In genomic region chr5:99239677-99240076, GRCm38 (mm10) we compare ENCODE assay signal across 27 mouse cellular contexts.
A peak's percentile ranks its signal among the peaks of the same experiment; 100 is the strongest.
DNase-seq lines count a peak whose midpoint lies in the region; ATAC-seq lines count a peak whose summit lies in the region.
"Had no signal": no experiment of that assay in that cellular context is flagged by ENCODE, and none has a peak within 500 bp of the region (broad histone marks: within the 10 kb centered on the region; RNA-seq: fewer than 3 reads in every experiment).

No protein-coding gene starts in this region.

- peaks cover 27% of the 10 kb centered on the region for H3K4me1 ChIP-seq in heart, embryonic 10.5 days
- peaks cover 63% of the 10 kb centered on the region for H3K4me1 ChIP-seq in heart, embryonic 13.5 days
- H3K4me1 ChIP-seq: embryonic facial prominence, embryonic 13.5 days; limb, embryonic 15.5 days had no signal

- intact Hi-C loops in heart, postnatal 25 days (cut with DNase I) = no loop called here
- intact Hi-C loops in heart, postnatal 10 days (cut with DNase I) = loop anchor here (10.0 kb wide), 2 partner anchors 735 to 795 kb away; partner anchors contain the start of genes 4930524J08Rik, Enoph1, Hnrnpd and Hnrnpdl

- peaks cover 87% of the 10 kb centered on the region for H3K36me3 ChIP-seq in heart, embryonic 10.5 days
- H3K36me3 ChIP-seq in heart, embryonic 13.5 days = peaks cover 87% of the 10 kb centered on the region
- H3K36me3 ChIP-seq: limb, embryonic 15.5 days had no signal

- no peak overlapping the region for H3K4me2 ChIP-seq in heart, embryonic 13.5 days
- H3K4me2 ChIP-seq: embryonic facial prominence, embryonic 13.5 days; forebrain, embryonic 15.5 days; limb, embryonic 15.5 days; lung, embryonic 15.5 days had no signal

- H3K27ac ChIP-seq in heart, embryonic 10.5 days = 0 out of 2 replicates have a peak overlapping the region, but pooled peaks have one; percentile 11
- peak overlapping the region; percentile 75 for H3K27ac ChIP-seq in heart, embryonic 13.5 days (replicated peaks)
- H3K27ac ChIP-seq: embryonic facial prominence, embryonic 13.5 days; forebrain, embryonic 10.5 days; forebrain, embryonic 15.5 days; gastrocnemius, adult 2 months; hindbrain, embryonic 10.5 days; kidney, postnatal 0 days; limb, embryonic 10.5 days; limb, embryonic 15.5 days; lung, embryonic 15.5 days had no signal

- no peak for ATAC-seq in heart, embryonic 13.5 days (ENCODE audit: extremely low read depth, insufficient number of reproducible peaks, low FRiP score, low TSS enrichment)
- ATAC-seq: CD4-positive, CD25-positive, alpha-beta regulatory T cell, adult 4 months; forebrain, embryonic 15.5 days; hindbrain, embryonic 16.5 days had no signal

- H3K4me3 ChIP-seq in heart, embryonic 10.5 days = no peak overlapping the region
- H3K4me3 ChIP-seq in heart, embryonic 13.5 days = no peak overlapping the region
- H3K4me3 ChIP-seq: embryonic facial prominence, embryonic 13.5 days; forebrain, embryonic 10.5 days; forebrain, embryonic 15.5 days; gastrocnemius, adult 2 months; hindbrain, embryonic 10.5 days; limb, embryonic 10.5 days; limb, embryonic 15.5 days; lung, embryonic 15.5 days; megakaryocyte, embryonic 14.5 days had no signal

- H3K27me3 ChIP-seq in heart, embryonic 10.5 days (ENCODE audit: insufficient read depth, poor library complexity, severe bottlenecking) = no peaks in the 10 kb centered on the region
- H3K27me3 ChIP-seq in heart, embryonic 13.5 days (replicated peaks) = no peaks in the 10 kb centered on the region
- H3K27me3 ChIP-seq: embryonic facial prominence, embryonic 13.5 days; forebrain, embryonic 15.5 days; limb, embryonic 15.5 days; lung, embryonic 15.5 days; megakaryocyte, embryonic 14.5 days had no signal

- 69% methylated on average over 9 of the region's 9 CpGs for WGBS in heart, embryonic 10.5 days
- 50% methylated on average over 9 of the region's 9 CpGs for WGBS in heart, embryonic 13.5 days

- H3K9ac ChIP-seq in heart, embryonic 13.5 days = 0 out of 2 replicates have a peak overlapping the region, but pooled peaks have one; percentile 42
- H3K9ac ChIP-seq: embryonic facial prominence, embryonic 13.5 days; forebrain, embryonic 15.5 days; limb, embryonic 15.5 days; lung, embryonic 15.5 days had no signal

- H3K9me3 ChIP-seq in heart, embryonic 10.5 days = no peaks in the 10 kb centered on the region
- no peaks in the 10 kb centered on the region for H3K9me3 ChIP-seq in heart, embryonic 13.5 days
- H3K9me3 ChIP-seq: embryonic facial prominence, embryonic 13.5 days; forebrain, embryonic 10.5 days; forebrain, embryonic 15.5 days; hindbrain, embryonic 10.5 days; limb, embryonic 10.5 days; limb, embryonic 15.5 days; lung, embryonic 15.5 days; megakaryocyte, embryonic 14.5 days had no signal

- peak; percentile 21 for DNase-seq in heart, adult 8-10 months (ENCODE audit: low spot score)
- no peak for DNase-seq in heart, postnatal 25 days (ENCODE audit: low spot score)
- no peak for DNase-seq in heart, embryonic 10.5 days (ENCODE audit: low spot score)
- peak; percentile 46 to 49 for DNase-seq in heart, postnatal 10 days
- no peak for DNase-seq in adrenal gland, adult 18-20 months (ENCODE audit: low spot score in 2 of 2)
- no peak for DNase-seq in liver
- DNase-seq: adrenal gland, postnatal 25 days; cerebellum, adult 11-12 months; cerebellum, adult 9-11 months; gastrocnemius, adult 2 months; gastrocnemius, postnatal 36 days; kidney, adult 2 months; kidney, postnatal 4 days; lung, postnatal 4 days; midbrain, embryonic 14.5 days had no signal

Comparison
In these comparisons a context has a peak if more than half of its experiments do, and no peak if none do; other contexts are left out.
1. DNase-seq: peak in heart, adult 8-10 months (single experiment) and heart, postnatal 10 days (2 of 2); none in heart, postnatal 25 days (single experiment), heart, embryonic 10.5 days (single experiment), adrenal gland, adult 18-20 months (0 of 2) and liver (single experiment).